Mouse (Mus musculus) olfactory bulb, adult 2 months (tissue): ENCODE results near the gene Vps16. TPM values are rescaled to one million over a fixed set of nuclear protein-coding genes. Genes with fewer than 3 reads are reported as not detected.

Source experiments
- H3K27ac ChIP-seq: fragments of 200-500 bp; 2 replicates; pipeline ENCODE4 v1.5.1; 2012; ENCODE audit warnings: low read depth, low read length; ENCODE audit not compliant: insufficient read depth
- H3K4me1 ChIP-seq: fragments of 200-500 bp; 2 replicates; pipeline ENCODE4 v1.6.1; 2012; ENCODE audit warnings: low read length; ENCODE audit not compliant: control insufficient read depth, insufficient read depth
- H3K4me3 ChIP-seq: fragments of 200-500 bp; 2 replicates; pipeline ENCODE4 v1.5.1; 2012; ENCODE audit warnings: mild to moderate bottlenecking, low read depth, low read length, moderate library complexity; ENCODE audit not compliant: insufficient read depth
- CTCF ChIP-seq: fragments of 200-500 bp; IDR thresholded peaks from 2 replicates; pipeline ENCODE4 v1.5.1; 2012; ENCODE audit warnings: low read depth, mild to moderate bottlenecking, low read length, moderate library complexity; ENCODE audit not compliant: insufficient read depth
- POLR2A ChIP-seq: fragments of 200-500 bp; IDR thresholded peaks from 2 replicates; pipeline ENCODE4 v1.6.1; 2012; ENCODE audit warnings: mild to moderate bottlenecking, low read depth, low read length, moderate library complexity; ENCODE audit not compliant: insufficient read depth
- WGBS: fragments of 180-500 bp; shearing (Covaris S2); methylation state at CpG from one replicate; pipeline ENCODE4 v1.1.7; 2018; 5-methylcytosine and 5-hydroxymethylcytosine counted together
- polyA plus RNA-seq: library from polyadenylated mRNA; stranded (reverse); fragments of >200 nt; gene quantifications from 2 replicates; pipeline ENCODE4 v1.2.4, GENCODE M21; 2012; ENCODE audit warnings: low replicate concordance; ENCODE audit not compliant: missing spikeins, insufficient read depth, insufficient read length

Vps16 gene
- polyA plus RNA-seq, 1 experiment: not detected

- no peak overlapping the region for H3K27ac ChIP-seq
- no peak overlapping the region for H3K4me3 ChIP-seq
- WGBS: 18% methylated on average over 4 of the region's 4 CpGs
- no peak for TF ChIP-seq POLR2A
- peaks cover 2% of the 10 kb centered on the region; the same call in 1 of the 2 replicates for H3K4me1 ChIP-seq
Measured at GRCm38 (mm10) chr2:130433152-130433551, 9.0 kb downstream of the Vps16 start.

GRCm38 (mm10) chr2:130436769-130437168, 12.6 kb downstream of the Vps16 start:
- no peak for TF ChIP-seq POLR2A
- no peak for TF ChIP-seq CTCF
- Histone ChIP-seq H3K4me3 (no peak overlapping the region), H3K4me1 (peaks cover 2% of the 10 kb centered on the region; the same call in 1 of the 2 replicates), H3K27ac (no peak overlapping the region)
- 98% methylated on average over 1 of the region's 1 CpGs for WGBS

GRCm38 (mm10) chr2:130438861-130439260, 14.7 kb downstream of the Vps16 start:
- TF ChIP-seq CTCF (no peak), POLR2A (no peak)
- WGBS: 81% methylated on average over 3 of the region's 3 CpGs

GRCm38 (mm10) chr2:130439840-130440480, 15.8 kb downstream of the Vps16 start:
- Histone ChIP-seq H3K4me1 (no peaks in the 10 kb centered on the region), H3K4me3 (no peak overlapping the region), H3K27ac (no peak overlapping the region)
- no peak for TF ChIP-seq POLR2A
- TF ChIP-seq CTCF: no peak
- 92% methylated on average over 4 of the region's 4 CpGs for WGBS

More at GRCm38 (mm10) chr2:130438861-130439260, 14.7 kb downstream of the Vps16 start:
- H3K4me3 ChIP-seq: no peak overlapping the region
- no peak overlapping the region for H3K27ac ChIP-seq
- H3K4me1 ChIP-seq: no peaks in the 10 kb centered on the region

- Histone ChIP-seq H3K27ac (no peak overlapping the region), H3K4me3 (no peak overlapping the region), H3K4me1 (no peaks in the 10 kb centered on the region)
- TF ChIP-seq POLR2A (no peak), CTCF (no peak)
- WGBS: 81% methylated on average over 10 of the region's 10 CpGs
Measured at GRCm38 (mm10) chr2:130442162-130442561, 18.0 kb downstream of the Vps16 start.

- Histone ChIP-seq H3K4me3 (no peak overlapping the region), H3K4me1 (peaks cover 10% of the 10 kb centered on the region), H3K27ac (no peak overlapping the region)
- TF ChIP-seq POLR2A (no peak), CTCF (no peak)
Measured at GRCm38 (mm10) chr2:130448449-130448848, 24.3 kb downstream of the Vps16 start.

DNA sequence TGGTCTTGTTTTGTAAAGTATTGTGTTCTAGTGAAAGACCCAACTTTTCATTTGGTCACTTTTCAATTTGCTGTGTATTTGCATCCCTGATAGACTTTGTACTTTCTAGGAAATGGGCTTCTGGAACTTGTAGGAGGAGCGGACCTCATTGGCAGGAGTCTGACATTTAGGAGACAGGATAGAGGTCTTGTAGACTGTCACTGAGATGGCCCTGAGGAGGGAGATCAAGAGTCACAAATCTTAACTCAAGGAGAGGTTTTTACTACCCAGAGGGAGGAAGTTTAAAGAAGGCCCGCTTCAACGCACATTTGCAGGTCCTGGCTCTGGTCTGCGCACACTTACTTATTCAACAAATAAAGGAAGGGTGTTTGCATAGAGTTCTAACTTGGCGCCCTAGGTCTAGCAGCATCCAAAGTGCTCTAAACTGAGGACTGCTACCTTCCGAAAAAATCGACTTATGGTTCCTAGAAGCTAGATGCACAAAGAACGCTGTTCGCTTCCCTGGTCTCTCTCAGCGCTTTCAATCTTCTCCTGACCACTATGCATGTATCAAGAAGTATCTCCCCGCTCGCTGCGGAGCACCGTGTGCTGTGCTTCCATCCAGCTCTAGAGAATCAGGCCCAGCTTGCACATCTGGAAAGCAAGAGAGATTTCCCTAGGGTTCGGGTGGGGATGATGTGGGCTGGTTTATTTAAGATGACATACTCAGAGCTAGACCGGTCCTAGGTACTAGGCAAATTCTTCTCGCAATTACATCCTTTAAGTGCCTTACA, 25.1 kb downstream of the Vps16 start:
- peak overlapping the region; percentile 77 for H3K4me3 ChIP-seq
- TF ChIP-seq POLR2A: no peak
- TF ChIP-seq CTCF: no peak
- H3K27ac ChIP-seq: no peak overlapping the region

GRCm38 (mm10) chr2:130449794-130450433, 25.8 kb downstream of the Vps16 start, which contains the start of gene Ptpra:
TSS of gene Ptpra (plus strand) at chr2:130450278.
- Histone ChIP-seq H3K27ac (peak within 1 kb of the TSS; percentile 86), H3K4me3 (peak within 1 kb of the TSS; percentile 77), H3K4me1 (peaks cover 14% of the 10 kb centered on the region)
- WGBS: under 1% methylated on average over 50 of the region's 50 CpGs
- TF ChIP-seq POLR2A: peak; percentile 97
- no peak for TF ChIP-seq CTCF

More for the DNA sequence above, 25.1 kb downstream of the Vps16 start:
- WGBS: 10% methylated on average over 17 of the region's 17 CpGs
- peaks cover 12% of the 10 kb centered on the region for H3K4me1 ChIP-seq

- Histone ChIP-seq H3K27ac (peak overlapping the region; percentile 86), H3K4me3 (peak overlapping the region; percentile 77), H3K4me1 (peaks cover 17% of the 10 kb centered on the region)
- under 1% methylated on average over 47 of the region's 47 CpGs for WGBS
- TF ChIP-seq CTCF: no peak
- no peak for TF ChIP-seq POLR2A
Measured at GRCm38 (mm10) chr2:130450434-130450796, 26.3 kb downstream of the Vps16 start.
